Mouse (Mus musculus) heart, postnatal 36 days (tissue): Measurements from ENCODE around the gene Uvrag. TPM values are rescaled to one million over a fixed set of nuclear protein-coding genes. Genes with fewer than 3 reads are reported as not detected.

ENCODE experiments used
- DNase-seq, 2 experiments: peaks; one replicate each; pipeline ENCODE4 v3.0.0; 2021 to 2022
- intact Hi-C: fragments of 180-260 bp; cut with DNase I; formaldehyde crosslinking; loops from one replicate; pipeline ENCODE4 v1.15.1; 2025
- total RNA-seq, 2 experiments: library from RNA; stranded (reverse); gene quantifications; 2 replicates each; pipeline ENCODE4 v1.2.3; 2021

Uvrag gene
- total RNA-seq, 2 experiments from 2014 or later, result 21.6 to 28.6 TPM

DNA sequence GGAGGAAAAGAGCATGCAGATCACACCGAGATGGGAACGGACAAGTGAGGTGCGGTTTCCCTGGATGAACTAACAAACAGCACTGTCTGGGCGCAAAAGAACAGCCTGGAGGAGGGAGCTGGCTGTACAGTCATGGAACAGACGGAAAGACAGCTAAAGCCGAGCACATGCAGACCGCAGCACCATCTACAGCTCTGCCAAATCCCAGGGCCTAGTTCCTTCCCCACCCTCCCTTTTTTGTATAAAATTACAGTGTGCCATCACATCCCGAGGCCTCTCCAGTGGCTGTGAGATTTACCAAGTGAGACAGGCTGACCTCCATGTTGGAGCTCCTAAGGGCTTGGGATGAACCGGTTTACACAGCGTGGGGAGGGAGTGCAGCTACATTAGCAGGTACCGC, 230.8 kb downstream of the Uvrag start:
- intact Hi-C loops, result no loop called here
- no peak for DNase-seq

DNA sequence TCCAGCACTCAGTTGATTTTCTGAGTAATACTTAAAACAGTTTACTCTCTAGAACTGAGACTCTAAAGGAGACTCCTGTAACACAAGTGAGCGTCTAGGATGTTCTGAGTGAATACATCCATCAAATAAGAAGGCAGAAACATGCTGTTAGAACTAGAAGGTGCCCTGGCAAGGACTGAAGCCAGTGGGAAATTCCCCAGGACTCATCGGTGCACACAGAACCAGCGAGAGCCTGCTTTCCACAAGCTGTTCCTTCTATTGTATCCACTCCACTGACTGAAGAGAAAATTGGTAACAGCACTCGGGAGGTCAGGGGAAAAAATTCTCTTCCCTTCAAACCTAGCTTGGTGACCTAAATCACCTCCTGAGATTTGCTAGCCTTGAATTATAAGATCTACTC, 233.5 kb downstream of the Uvrag start:
- no peak for DNase-seq
- intact Hi-C loops, result no loop called here

DNA sequence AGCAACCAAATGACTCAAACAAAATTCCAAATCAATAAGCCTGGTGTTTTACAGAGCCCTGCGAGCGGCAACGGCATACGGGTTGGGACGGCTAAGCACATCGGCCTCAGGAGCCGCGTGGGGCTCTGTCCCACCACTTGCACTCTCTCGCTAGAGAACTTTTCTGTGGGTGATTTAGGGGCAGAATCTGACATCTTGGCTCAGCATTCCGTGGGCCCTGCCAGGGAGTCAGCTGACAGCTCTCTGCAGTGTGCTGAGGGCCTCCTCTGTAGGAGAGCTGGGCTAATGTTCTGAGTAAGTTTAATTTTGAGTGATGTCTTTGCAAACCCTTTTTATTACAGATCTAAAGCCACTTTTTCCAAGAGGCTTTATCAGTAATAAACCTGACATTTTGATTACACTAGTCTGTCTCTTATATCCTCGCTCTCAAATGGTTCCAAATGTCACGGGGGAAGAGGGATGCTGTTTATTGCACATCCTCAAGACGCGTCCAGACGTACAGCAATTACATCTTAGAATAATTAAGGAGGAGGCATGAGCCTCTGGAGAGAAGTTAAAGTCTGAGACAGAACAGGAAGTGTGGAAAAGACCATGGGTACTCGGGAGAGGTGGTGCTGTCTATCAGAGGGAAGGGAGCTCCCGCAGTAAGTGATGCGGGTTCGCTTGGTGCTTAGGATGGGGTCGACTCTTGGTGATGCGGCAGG, 236.1 kb downstream of the Uvrag start:
- intact Hi-C loops, result no loop called here
- DNase-seq, result no peak

DNA sequence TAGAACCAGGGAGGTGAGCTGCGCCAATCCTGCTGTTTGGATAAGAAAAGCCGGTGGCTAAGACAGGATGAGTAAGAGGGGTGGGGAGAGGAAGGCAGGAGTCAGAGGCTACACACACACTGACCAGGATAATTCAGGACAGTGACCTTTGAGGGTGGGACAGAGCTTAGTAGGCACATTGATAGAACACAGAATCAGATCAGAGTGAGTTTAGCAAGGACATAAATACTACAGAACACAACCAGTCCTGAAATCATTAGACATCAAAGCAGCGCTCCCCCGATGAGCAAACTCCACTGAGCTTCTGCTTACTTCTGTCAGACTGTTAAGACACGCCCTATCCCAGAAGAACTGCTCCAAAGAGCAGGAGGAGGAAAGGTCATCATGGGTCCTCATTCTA, 237.1 kb downstream of the Uvrag start:
- no peak for DNase-seq
- intact Hi-C loops, result no loop called here

DNA sequence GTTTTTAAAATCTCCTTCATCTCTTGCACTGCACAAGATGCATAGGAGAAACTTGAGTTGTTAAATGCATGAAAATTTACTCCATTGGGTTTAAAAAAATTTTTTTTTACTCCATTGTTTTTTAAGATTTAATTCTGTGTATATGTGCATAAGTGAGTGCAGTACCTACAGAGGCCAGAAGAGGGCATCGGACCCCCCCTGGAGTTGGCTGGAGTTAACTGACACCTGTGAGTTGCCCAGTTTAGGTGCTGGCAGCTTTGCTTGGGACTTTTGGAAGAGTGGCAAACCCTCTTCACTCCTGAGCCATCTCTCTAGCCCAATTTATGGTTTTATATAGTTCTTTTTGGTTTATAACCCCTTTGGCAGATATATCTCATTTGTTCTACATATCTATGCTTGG, 239.8 kb downstream of the Uvrag start:
- intact Hi-C loops, result no loop called here
- no peak for DNase-seq

DNA sequence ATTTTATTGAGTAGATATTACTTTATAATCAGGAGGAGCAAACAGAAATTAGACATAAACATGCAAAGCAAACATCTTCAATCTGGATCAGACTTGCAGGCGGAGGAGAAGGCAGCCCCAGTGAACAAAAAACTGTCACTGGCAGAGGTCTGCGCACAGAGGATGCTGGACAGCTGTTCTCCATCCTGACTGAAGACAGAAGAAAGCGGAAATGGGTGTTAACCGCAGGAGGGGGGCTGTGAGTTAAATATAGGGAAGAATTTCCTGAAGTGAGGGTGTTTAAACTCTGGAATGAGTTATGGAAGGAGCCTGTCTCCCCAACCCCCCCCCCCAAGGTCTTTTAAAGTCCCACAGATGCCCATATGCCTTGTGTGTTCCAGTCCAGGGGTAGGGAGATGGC, 241.1 kb downstream of the Uvrag start:
- DNase-seq, result peak in 1 of 2 experiments; percentile 26
- intact Hi-C loops, result no loop called here

DNA sequence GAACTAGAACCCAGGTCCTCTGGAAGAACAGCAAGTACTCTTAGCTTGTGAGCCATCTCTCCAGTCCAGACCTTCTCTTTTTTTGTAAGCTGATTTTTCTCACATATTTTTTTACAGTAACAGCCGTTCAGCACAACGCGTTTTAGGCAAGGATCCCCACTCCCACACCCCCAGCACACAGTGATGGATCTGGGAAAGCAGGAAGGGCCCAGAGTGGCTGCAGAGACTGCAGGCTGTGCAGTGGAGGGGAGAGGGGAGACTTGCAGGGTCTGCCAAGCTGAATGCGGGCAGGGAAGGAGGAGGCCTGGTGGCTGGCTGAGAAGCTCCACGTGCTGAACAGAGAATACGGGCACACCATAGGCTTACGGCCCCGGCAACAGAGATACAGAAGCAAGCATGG, 243.6 kb downstream of the Uvrag start:
- intact Hi-C loops, result no loop called here

DNA sequence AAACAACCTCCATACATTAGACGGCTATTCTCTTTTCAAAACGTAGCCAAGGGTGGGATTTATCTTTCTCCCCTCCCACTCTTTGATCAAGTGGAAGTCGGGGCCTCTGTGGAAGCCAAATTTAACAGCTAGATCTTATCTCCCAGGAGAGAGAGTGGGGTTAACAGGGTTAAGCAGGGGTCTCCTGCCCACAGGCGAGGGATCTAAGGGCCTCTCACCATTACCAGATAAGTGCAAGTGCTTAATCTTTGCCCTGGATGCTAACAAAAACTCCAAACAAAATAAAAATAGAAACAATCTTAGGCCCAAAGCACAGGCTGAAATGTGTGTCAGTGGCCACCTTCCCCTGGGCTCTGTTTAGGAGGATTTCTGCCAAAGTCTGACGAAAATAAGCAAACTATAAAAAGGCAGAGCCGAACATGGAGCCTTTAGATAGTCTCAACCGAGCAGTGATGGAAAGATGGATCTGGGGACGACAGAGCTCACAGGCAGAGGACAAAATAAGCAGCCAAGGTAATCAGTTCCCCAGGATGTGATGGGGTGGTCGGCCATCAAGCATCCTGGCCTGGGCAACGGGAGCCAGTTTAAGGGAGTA, 245.3 kb downstream of the Uvrag start:
- intact Hi-C loops, result no loop called here

More for the DNA sequence above, 243.6 kb downstream of the Uvrag start:
- no peak for DNase-seq

DNA sequence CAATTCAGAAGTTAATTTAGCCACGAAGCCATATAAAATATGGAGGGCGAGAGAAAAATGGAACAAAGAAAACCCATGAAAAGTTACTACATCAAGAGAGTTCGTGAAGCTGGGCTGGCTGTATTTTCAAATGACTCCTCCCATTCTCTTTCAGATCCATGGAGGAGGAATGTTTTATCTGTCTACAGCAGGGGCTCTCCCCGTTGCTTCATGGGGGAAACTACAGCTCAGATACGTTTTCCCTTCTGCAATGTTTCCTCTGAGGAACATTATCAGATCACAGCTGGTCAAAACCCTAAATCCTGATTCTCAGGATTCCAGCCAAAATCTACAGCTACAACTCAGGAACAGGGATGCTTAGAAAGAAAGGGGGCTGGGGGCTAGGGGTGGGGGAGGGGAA, 246.2 kb downstream of the Uvrag start:
- DNase-seq, result no peak
- intact Hi-C loops, result no loop called here

More for the DNA sequence above, 245.3 kb downstream of the Uvrag start:
- DNase-seq, result no peak

DNA sequence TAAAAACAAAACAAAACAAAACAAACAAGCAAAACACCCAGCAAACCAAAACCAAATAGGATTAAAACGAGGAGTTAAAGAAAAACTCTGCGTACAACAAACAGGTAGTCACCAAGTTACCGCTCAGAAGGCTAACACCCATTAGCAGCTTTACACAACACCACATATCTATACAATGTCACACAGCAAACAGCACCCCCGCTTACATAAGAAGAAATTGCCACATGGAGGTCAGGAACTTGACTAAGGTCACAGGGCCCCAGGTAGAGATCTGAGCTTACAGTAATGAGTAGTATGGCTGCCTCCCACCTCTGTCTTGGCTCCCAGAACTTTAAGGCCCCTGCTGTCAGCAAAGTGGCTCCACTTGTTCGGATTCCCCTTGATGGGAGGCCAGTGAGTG, 246.6 kb downstream of the Uvrag start:
- intact Hi-C loops, result no loop called here
- no peak for DNase-seq

DNA sequence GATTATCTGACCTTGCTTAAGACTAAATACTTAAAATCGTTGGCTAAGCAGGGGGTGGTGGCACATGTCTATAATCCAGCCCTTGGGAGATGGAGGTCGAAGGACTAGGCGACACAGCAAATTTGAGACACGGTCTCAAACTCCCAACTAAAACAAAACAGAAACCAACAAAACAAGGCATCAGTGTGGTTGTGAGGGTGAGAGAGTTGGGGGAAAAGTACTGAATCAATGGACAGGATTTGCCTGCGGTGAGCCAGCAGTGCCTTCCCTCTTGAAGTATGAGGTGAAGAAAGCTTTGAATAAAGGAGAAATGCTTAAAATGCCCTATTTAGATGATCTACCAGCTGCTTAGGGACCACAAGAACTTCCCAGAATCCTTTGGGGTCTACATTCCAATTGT, 247.8 kb downstream of the Uvrag start:
- DNase-seq, result no peak

DNA sequence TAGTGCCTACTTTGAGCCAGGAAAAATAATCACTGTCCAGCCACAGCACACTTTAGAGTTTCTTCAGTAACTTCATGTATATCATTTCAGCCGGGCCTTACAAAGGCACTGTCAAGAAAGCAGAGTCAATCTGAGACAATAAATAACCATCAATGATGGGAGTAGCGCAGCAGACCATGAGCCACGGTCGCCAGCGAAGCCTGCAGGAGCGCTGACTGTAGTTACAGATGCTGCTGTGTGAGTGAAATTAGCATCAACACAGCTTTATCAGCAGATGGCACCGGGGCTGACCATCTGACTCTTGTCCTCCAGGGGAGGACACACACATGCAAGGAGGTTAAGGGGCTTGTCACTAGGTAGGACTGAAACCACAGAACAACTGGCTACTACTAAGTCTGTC, 251.7 kb downstream of the Uvrag start:
- no peak for DNase-seq
- intact Hi-C loops, result no loop called here

More for the DNA sequence above, 247.8 kb downstream of the Uvrag start:
- intact Hi-C loops, result no loop called here

DNA sequence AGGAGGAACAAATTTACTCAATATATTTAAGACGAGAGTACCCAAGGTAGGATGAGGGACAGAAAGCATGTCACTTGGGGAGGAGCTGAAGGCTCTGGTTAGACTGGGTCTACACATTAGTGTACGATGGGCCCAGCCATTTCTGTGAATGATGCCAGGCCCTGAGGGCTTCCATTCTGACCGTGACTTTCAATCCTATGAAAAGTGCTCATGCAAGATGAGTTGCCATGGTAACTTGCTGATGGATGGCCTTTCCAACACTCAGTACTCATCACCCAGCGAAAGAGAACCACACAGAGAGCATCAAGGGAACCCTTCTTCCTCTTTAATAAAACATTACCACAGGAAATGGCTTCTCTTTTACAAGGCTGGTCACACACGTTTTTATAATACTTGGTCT, 252.1 kb downstream of the Uvrag start:
- no peak for DNase-seq
- intact Hi-C loops, result no loop called here

DNA sequence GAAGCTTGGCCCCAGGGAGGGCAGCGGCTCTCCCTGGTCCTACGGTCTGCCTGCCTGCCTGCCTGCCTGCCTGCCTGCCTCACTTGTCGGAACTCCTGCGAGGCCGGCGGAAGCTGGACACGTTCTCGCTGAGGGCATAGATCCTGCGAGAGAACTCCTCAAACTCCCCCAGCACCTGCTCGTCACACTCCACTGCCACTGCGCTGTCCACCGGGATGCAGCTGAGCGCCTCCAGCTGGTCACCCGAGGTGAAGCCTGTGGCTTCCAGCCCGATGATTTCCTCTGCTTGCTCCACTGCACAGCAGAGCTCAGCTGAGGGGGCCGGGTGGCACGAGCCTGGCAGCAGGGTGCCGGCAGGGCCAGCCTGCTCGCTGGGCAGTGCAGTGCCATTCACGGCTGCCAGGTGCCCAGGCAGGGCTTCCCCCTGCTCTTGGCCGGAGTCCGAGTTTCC, 253.1 kb downstream of the Uvrag start:
- no peak for DNase-seq
- intact Hi-C loops, result no loop called here

DNA sequence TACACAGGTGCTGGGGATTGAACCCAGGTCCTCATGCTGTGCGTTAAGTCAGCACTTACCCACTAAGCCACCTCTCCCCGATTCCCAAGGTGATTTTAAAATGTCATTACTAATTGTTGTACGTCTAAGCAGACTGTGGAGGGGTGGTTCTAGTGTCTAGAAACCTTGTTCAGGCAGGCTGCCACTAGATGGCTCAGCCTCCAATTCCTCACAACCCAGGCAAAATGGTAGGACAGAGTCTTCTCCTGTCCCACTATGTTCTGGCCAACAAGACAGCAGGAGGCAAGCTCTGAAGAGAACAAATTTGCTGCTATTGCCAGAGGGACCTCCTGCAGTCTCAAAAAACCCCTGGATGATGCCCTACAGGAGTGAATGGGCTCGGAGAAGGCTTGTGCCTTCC, 259.1 kb downstream of the Uvrag start:
- intact Hi-C loops, result no loop called here
- DNase-seq, result no peak

DNA sequence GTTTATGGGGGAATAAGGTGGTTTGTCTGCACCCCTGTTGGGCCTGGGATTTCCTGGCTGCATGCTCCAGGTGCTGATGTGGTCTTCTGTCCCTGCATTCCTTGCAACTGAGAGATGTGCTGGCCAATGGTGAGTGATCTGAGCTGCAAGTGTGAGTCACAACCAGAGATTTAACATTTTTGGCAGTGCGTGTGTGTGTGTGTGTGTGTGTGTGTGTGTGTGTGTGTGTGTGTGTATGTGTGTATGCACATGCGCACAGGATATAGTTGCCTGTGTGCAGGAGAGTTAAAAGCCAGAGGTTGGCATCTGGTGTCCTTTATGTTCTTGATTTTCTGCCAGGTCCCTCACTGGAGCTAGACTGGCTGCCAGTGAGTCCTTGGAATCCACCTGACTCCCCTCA, 261.8 kb downstream of the Uvrag start:
- no peak for DNase-seq
- intact Hi-C loops, result no loop called here

DNA sequence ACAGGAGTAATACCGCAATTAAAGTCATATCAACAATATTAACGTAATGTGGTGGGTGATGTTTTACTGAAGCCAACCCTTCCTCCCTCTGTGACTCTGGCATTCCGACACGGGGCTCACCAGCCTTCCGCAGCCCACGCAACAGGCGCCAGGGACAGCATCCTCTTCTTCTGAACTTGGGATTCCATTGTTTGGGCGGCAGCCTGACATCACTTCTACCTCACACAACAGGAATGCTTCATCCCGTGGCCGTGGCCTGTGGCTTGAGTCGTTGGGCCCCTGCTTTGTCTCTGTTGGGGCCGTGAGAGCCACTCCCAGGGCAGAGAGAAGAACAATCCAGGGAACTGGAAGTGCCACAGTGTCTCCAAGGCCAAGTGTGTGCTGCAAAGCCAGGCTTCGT, 264.8 kb downstream of the Uvrag start:
- no peak for DNase-seq
- intact Hi-C loops, result no loop called here

DNA sequence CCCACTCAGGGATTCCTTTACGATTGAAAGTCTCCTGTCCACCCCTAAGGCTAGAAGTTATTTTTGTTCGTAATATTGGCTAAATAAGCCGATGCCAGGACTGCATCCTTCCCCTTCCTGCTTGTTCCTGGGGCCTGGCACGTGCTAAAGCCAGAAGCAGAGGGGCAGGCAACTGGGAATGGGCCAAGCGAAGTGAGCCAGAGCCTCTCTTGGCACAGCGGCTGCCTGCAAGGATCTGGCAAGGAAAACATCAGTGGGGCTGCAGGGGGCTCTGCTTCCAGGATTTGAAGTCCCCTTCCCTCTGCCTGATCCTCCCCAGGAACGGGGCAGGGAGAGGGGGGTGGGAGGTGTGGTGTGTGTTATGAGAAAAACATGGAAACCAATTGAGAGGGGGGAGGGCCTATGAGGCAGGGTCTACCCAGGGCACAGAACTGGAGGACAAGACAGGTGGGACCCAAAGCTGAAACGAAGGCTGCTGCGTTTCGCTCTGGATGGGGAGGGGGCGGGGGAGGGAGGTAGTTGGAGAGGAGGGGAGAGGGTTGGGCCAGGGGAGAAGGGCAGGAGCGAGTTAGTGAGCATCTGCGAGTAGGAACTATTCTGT, 265.5 kb downstream of the Uvrag start:
- DNase-seq, result no peak
- intact Hi-C loops, result no loop called here

DNA sequence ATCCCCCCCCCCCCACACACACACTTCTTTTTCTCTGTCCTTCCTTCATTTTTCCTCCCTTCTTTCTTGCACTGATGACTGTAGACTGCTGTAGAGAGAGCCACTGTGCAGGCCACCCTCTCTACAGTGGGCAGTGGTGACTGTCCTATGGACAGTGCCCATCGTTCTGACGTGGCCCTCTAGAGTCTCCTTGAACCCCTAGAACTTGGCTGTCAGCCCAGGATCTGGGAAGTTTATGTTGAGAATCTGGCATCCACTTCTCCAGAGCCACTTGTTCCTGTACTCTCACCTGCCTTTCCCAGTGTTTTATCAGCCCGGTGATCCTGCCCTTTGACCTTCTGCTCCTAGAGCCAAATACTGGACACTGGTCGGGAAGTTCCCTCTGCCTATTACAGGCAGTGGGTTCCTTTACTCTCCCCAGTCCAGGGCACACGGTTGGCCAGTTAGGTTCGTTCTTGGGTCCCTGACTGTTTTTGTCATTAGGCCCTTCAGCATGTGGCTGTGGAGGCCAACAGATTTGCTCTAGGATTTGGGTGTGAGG, 266.5 kb downstream of the Uvrag start:
- no peak for DNase-seq
- intact Hi-C loops, result no loop called here

DNA sequence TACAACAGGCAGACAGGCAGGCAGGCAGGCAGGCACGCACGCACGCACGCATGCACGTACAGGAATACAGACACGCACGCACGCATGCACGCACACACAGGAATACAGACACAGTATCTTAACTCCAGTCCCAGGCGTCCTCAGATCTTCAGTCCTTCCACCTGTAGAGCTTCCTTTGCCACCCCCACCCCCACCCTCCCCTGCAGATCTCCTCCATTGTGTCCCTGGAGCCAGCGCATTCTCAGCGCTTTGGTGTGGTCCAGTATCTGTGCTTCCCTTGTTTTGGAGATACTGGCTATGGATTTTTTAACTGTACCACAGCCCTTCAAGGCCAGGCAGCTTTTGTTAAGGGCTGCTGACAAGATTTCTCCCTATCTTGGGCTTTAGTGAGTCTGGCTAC, 267.6 kb downstream of the Uvrag start:
- intact Hi-C loops, result no loop called here
- DNase-seq, result no peak

DNA sequence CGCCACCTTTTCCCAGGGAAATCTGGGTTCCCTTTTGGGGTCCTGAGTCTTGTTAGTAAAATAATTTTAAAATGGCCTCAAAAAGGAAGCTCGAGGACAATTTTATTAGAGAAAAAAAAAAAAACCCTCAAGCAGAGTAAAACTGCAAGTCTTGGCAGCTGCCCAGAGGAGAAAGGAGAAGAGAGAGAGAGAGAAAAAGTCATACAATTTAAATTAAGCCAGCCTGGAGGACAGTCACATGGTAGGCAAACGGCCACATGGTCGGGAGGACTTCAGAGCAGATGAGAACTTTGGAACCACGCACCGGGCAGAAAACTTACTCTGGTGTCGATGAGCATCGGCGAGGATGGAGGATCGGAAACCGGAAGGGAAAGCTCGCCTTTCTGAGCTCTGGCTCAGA, 269.1 kb downstream of the Uvrag start:
- intact Hi-C loops, result no loop called here
- no peak for DNase-seq

DNA sequence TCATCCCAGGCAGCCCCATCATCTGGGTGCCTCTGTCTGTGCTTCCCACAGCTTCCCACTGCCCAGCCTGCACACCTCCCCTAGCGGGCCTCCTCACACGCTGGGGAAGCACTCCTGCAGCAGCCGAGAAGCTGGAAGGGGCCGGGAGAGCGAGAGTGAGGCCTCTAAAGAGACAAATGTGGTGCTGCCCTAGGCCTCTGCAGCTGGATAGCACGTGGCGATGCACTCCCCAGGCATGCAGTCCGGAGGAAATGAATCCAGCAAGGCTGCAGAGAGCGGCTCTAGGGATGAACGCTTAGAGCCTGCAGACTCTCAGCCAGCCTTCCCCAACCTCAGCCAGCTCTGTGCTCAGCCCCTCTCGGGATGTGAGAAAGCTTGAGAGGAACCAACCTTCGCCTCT, 270.1 kb downstream of the Uvrag start:
- no peak for DNase-seq
- intact Hi-C loops, result no loop called here
